Mouse (Mus musculus) urinary bladder, postnatal 14 days (tissue): ENCODE measurements at regions not wholly inside any gene's neighbourhood (a gene's known extent, or its start where the extent isn't known, plus 50 kb on each side); places are given as distances from the start of the nearest gene placed in this dataset.

Experiments used
- DNase-seq: peaks from one replicate; pipeline ENCODE4 v3.0.0; 2021; ENCODE audit warnings: low spot score

GRCm38 (mm10) chr13:99057293-99057588 is 72.9 kb upstream of the 1700024P04Rik start:
- DNase-seq: no peak

GRCm38 (mm10) chr13:99056432-99057292 is 72.3 kb upstream of the 1700024P04Rik start:
- DNase-seq: no peak

DNA sequence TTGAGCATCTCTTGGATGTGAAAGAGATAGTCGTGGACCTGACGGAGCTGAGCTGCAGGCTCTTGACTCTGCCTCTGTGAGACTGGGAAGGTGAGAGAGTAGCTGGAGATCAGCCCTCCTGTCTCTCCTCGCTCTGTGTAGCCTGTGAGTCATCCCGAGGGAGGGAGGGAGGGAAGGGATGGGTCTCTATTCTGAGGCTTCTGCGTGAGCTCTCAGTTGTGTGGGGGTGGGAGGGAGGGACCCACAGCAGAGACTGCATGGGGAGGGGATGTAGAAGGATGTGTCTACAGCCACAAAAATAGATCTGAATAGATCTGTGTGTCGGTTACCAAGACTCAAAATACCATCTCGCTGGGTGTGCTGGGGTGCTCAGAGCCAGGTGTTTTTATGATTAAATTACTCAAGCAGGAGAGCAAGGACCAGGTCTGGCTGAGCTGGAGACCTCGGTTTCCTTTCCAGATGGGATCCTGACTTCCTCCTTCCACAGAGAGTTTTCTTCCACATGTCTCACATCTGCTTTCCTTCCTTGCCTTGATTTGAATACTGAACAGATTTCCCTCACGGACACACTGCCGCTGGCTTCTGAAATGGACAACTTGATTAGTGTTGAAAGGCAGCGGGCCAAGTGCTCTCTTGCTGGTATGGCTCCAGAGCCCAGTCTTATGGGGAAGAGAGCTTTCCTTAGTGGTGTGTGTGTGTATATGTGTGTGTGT is 71.4 kb upstream of the 1700024P04Rik start:
- peak; percentile 28 for DNase-seq

- no peak for DNase-seq
Measured at GRCm38 (mm10) chr13:99052076-99052475, 67.7 kb upstream of the 1700024P04Rik start.

GRCm38 (mm10) chr13:99049699-99050098 is 65.3 kb upstream of the 1700024P04Rik start:
- DNase-seq: no peak

DNA sequence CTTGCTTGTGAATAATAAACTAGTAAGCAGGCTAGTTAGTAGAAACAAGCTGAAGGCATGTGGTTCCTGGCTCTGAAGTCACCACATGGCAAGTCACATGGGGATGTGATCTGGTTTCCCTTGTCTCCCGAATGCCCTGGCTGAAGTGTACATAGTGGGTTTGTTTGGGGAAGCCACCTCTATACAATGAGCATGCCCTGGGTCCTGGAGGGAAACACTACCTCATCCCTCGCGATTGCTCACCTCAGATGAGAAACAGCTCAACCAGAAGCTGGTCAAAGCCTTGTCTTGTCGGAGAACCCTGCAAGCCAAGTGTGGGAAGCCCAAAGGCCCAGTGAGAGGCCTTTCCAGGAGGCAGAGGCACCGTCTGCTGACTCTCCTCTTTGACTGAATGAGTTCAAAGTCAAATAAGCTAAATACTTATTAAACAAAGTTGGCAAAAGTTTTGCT is 64.3 kb upstream of the 1700024P04Rik start:
- no peak for DNase-seq

DNA sequence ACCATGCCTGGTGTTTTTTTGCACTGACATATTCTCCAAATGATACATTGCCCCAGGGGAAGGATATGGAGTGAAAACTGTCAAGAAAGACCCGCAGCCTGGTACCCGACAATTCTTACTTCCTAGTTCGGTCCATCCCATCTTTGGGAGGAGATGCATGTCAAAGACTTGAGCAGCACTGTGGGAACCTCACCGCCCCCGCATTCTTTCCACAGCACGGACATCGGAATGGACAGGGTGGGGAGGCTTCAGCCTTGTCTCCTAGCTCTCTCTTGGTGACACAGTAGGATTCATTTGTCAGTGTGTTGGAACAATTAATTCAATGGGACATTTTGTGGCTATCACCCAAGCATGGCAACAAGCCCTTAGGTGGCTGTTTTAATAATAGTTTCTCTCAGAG is 62.9 kb upstream of the 1700024P04Rik start:
- DNase-seq: no peak

- no peak for DNase-seq
Measured at GRCm38 (mm10) chr13:99046737-99047136, 62.4 kb upstream of the 1700024P04Rik start.

GRCm38 (mm10) chr13:99042086-99042485 is 57.7 kb upstream of the 1700024P04Rik start:
- no peak for DNase-seq

GRCm38 (mm10) chr13:99041256-99041655 is 56.9 kb upstream of the 1700024P04Rik start:
- no peak for DNase-seq

DNA sequence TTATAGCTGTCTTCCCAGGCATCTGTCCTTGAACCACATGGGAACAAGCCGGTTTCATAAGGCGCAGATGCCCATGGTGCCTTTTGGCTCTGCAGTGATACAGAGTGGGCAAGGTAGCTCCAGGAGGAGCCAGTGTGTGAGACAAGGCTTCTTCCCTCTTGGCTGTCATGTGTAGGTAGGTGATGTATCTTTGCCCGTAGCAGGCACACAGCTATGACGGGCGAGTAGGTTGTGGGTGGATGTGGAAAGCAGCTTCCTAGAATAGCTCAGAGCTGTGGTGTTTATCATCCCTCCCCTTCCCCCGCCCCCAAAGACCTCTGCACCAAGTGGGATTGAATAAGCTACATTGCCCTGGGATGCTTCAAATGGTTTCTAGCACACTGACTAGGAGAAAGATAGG is 56.5 kb upstream of the 1700024P04Rik start:
- no peak for DNase-seq

GRCm38 (mm10) chr13:99040171-99040570 is 55.8 kb upstream of the 1700024P04Rik start:
- no peak for DNase-seq

DNA sequence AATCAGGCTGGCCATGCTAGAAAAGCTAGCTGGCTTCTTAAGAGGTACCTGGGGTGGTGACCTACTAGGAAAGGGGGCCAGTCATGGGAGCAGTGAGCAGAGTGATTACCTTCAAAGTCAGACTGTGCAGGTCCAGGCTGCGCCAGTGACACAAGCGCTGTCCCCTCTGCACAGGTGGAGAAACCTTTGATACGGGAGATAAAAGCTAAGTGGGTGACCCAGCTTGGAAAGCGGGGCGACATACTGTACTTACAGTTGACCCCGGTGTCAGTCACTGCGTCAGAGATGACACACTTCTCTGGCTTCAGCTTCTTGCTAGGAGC is 54.7 kb upstream of the 1700024P04Rik start:
- DNase-seq: no peak

DNA sequence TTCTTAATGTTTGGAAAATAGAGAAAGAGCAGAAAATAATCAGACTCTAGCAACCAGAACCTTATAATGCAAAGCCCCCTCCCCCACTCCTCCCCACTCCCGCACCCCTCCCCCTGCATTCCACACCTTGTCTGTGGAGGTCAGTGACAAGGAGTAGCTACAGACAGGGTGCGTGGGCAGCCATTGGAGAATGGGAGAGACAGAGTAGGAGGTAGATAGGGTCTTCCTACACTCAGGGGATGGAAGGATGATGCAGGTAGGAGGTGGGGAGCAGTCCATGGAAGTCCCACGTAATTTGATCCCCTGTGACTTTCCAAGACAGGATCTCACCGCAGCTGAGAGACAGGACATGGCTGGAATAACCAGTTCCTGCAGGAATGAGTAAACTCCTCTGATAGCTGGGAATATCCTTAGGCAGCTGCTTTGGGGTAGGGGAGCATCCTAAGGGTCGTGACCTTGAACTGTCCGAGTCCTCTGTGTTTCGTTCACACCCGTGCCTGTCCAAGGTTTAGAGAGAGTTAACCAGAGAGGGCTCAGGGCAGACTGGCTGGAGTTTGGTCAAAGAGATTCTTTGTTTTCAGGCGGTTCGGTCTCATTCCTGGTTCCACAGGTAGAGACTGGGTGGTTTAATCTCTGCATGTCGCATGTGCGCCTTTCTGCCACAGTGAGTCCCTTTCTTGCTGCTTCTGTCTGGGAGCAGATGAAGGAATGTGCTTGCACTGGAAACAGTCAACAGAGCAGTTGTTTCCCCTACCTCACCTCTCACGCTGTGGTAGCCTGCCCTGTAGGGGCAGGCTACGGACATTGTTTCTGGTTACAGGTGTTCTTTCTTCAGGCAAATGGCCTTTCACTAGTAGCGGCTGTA is 54.1 kb upstream of the 1700024P04Rik start:
- no peak for DNase-seq

DNA sequence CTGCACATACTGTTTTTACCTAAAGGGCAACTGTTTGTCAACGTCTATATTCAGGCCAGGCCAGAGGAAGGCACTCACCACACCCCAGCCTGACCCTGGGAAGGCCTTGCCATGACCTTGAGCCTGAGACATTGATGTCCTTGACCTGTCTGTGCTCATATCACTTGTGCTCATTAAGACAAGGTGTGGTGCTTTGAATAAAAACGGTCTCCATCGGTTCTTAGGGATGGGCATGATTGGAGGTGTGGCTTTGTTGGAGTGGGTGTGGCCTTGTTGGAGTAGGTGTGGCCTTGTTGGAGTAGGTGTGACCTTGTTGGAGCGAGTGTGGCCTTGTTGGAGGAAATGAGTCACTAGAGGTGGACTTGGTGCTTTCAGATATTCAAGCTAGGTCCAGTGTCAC is 52.8 kb upstream of the 1700024P04Rik start:
- no peak for DNase-seq
